Mouse (Mus musculus) hindbrain, embryonic 14.5 days (tissue): Measurements from ENCODE around the gene Kdm2b. TPM values are rescaled to one million over a fixed set of nuclear protein-coding genes. Genes with fewer than 3 reads are reported as not detected.

Experiments
- ATAC-seq: fragments of 200-750 bp; cut with Nextera tagmentation; 2 replicates; pipeline ENCODE4 v1.8.0; 2017; ENCODE audit warnings: moderate number of reproducible peaks, mild to moderate bottlenecking, moderate TSS enrichment, moderate library complexity; ENCODE audit not compliant: low FRiP score
- DNase-seq: peaks from one replicate; pipeline ENCODE4 v3.0.0-alpha.2; 2015; ENCODE audit warnings: low spot score
- H3K27ac ChIP-seq: fragments of 300-500 bp; sonication (generic); 2 replicates; pipeline ENCODE4 v1.5.1; 2014; ENCODE audit warnings: mild to moderate bottlenecking, moderate library complexity
- H3K27me3 ChIP-seq: fragments of 300-500 bp; sonication (generic); 2 replicates; pipeline ENCODE4 v1.6.1; 2014; ENCODE audit warnings: mild to moderate bottlenecking, low read length, mixed read lengths; ENCODE audit not compliant: control insufficient read depth, insufficient read depth
- H3K36me3 ChIP-seq: fragments of 300-500 bp; sonication (generic); replicated peaks from 2 replicates; pipeline ENCODE4 v1.6.1; 2014; ENCODE audit not compliant: control insufficient read depth, insufficient read depth
- H3K4me1 ChIP-seq: fragments of 300-500 bp; sonication (generic); replicated peaks from 2 replicates; pipeline ENCODE4 v1.6.1; 2014; ENCODE audit warnings: antibody characterized with exemption, low read length, mixed read lengths; ENCODE audit not compliant: control insufficient read depth, insufficient read depth
- H3K4me2 ChIP-seq: fragments of 300-500 bp; sonication (generic); replicated peaks from 2 replicates; pipeline ENCODE4 v1.6.1; 2014; ENCODE audit warnings: mild to moderate bottlenecking, moderate library complexity
- H3K4me3 ChIP-seq: fragments of 300-500 bp; sonication (generic); replicated peaks from 2 replicates; pipeline ENCODE4 v1.5.1; 2014; ENCODE audit warnings: mild to moderate bottlenecking, low read length
- H3K9ac ChIP-seq: fragments of 300-500 bp; sonication (generic); 2 replicates; pipeline ENCODE4 v1.6.1; 2014
- H3K9me3 ChIP-seq: fragments of 300-500 bp; sonication (generic); 2 replicates; pipeline ENCODE4 v1.6.1; 2016; ENCODE audit warnings: low read length; ENCODE audit not compliant: control insufficient read depth
- WGBS: fragments of 180-500 bp; shearing (Covaris S2); extraction: QIAGEN DNeasy Blood & Tissue Kit; methylation state at CpG from one replicate; pipeline ENCODE4 v1.1.7; 2014; 5-methylcytosine and 5-hydroxymethylcytosine counted together
- polyA plus RNA-seq: library from polyadenylated mRNA; unstranded; fragments of >200 nt; fragmentation: Nextera tagmentation; extraction: Ambion mirVana; gene quantifications from 2 replicates; pipeline ENCODE4 v1.2.1, GENCODE M21; 2014

The Kdm2b gene
- polyA plus RNA-seq, 1 experiment from 2014 or later = 87.1 TPM

GRCm38 (mm10) chr5:122997205-122998204 lies 7.9 kb upstream of the Kdm2b start:
- Histone ChIP-seq H3K9ac (no peak overlapping the region), H3K36me3 (no peaks in the 10 kb centered on the region), H3K4me2 (no peak overlapping the region), H3K27me3 (no peaks in the 10 kb centered on the region), H3K4me3 (no peak overlapping the region), H3K9me3 (no peaks in the 10 kb centered on the region), H3K4me1 (no peaks in the 10 kb centered on the region; the same call in none of the 2 replicates), H3K27ac (no peak overlapping the region)
- WGBS = 85% methylated on average over 18 of the region's 18 CpGs
- DNase-seq = no peak
- no peak for ATAC-seq

- no peaks in the 10 kb centered on the region for H3K27me3 ChIP-seq
- no peaks in the 10 kb centered on the region for H3K9me3 ChIP-seq
- 0% methylated on average over 1 of the region's 1 CpGs for WGBS
- H3K36me3 ChIP-seq = no peaks in the 10 kb centered on the region
- DNase-seq (no peak), ATAC-seq (no peak)
- no peak overlapping the region for H3K4me2 ChIP-seq
- H3K4me3 ChIP-seq = no peak overlapping the region
- H3K4me1 ChIP-seq = peaks cover 14% of the 10 kb centered on the region
- no peak overlapping the region for H3K9ac ChIP-seq
- no peak overlapping the region for H3K27ac ChIP-seq
These were observed 5.3 kb upstream of the Kdm2b start for GRCm38 (mm10) chr5:122994910-122995309.

- WGBS = 7% methylated on average over 5 of the region's 5 CpGs
- Histone ChIP-seq H3K9ac (no peak overlapping the region), H3K27me3 (no peaks in the 10 kb centered on the region), H3K27ac (no peak overlapping the region), H3K36me3 (no peaks in the 10 kb centered on the region), H3K9me3 (no peaks in the 10 kb centered on the region), H3K4me3 (no peak overlapping the region), H3K4me1 (peaks cover 18% of the 10 kb centered on the region), H3K4me2 (peak overlapping the region; percentile 18)
- peak; percentile 83 for ATAC-seq
- peak; percentile 91 for DNase-seq
These were observed 4.8 kb upstream of the Kdm2b start for GRCm38 (mm10) chr5:122994303-122994846.

GRCm38 (mm10) chr5:122993811-122994210 lies 4.2 kb upstream of the Kdm2b start:
- peaks cover 18% of the 10 kb centered on the region for H3K4me1 ChIP-seq
- no peaks in the 10 kb centered on the region for H3K27me3 ChIP-seq
- 56% methylated on average over 2 of the region's 2 CpGs for WGBS
- no peak for ATAC-seq
- no peak overlapping the region for H3K4me3 ChIP-seq
- DNase-seq = no peak
- H3K9me3 ChIP-seq = no peaks in the 10 kb centered on the region
- H3K9ac ChIP-seq = no peak overlapping the region
- H3K36me3 ChIP-seq = no peaks in the 10 kb centered on the region
- H3K4me2 ChIP-seq = peak overlapping the region; percentile 18; the same call in 1 of the 2 replicates
- no peak overlapping the region for H3K27ac ChIP-seq

- H3K4me3 ChIP-seq = no peak overlapping the region
- DNase-seq = no peak
- 17% methylated on average over 5 of the region's 5 CpGs for WGBS
These were observed 1.9 kb upstream of the Kdm2b start for GRCm38 (mm10) chr5:122991350-122992004.

GRCm38 (mm10) chr5:122990411-122991160 lies 963 bp upstream of the Kdm2b start:
- peak overlapping the region; percentile 99 for H3K4me2 ChIP-seq
- H3K36me3 ChIP-seq = no peaks in the 10 kb centered on the region
- no peak for ATAC-seq
- no peak for DNase-seq
- no peaks in the 10 kb centered on the region for H3K27me3 ChIP-seq
- peaks cover 36% of the 10 kb centered on the region for H3K4me1 ChIP-seq
- no peaks in the 10 kb centered on the region for H3K9me3 ChIP-seq
- WGBS = 9% methylated on average over 16 of the region's 16 CpGs
- no peak overlapping the region for H3K27ac ChIP-seq
- peak overlapping the region; percentile 69 for H3K9ac ChIP-seq
- H3K4me3 ChIP-seq = peak overlapping the region; percentile 63

More at GRCm38 (mm10) chr5:122991350-122992004, 1.9 kb upstream of the Kdm2b start:
- no peaks in the 10 kb centered on the region for H3K9me3 ChIP-seq
- H3K9ac ChIP-seq = peak overlapping the region; percentile 69; the same call in 1 of the 2 replicates
- no peaks in the 10 kb centered on the region for H3K36me3 ChIP-seq
- no peaks in the 10 kb centered on the region for H3K27me3 ChIP-seq
- H3K4me2 ChIP-seq = peak overlapping the region; percentile 99
- H3K27ac ChIP-seq = no peak overlapping the region
- H3K4me1 ChIP-seq = peaks cover 33% of the 10 kb centered on the region
- no peak for ATAC-seq

GRCm38 (mm10) chr5:122989001-122989525 lies 560 bp downstream of the Kdm2b start:
- WGBS = under 1% methylated on average over 37 of the region's 39 CpGs
- DNase-seq (peak; percentile 77), ATAC-seq (peak; percentile 52; the same call in 1 of the 2 replicates)
- peak overlapping the region; percentile 99 for H3K4me2 ChIP-seq
- peak overlapping the region; percentile 63 for H3K4me3 ChIP-seq
- H3K9ac ChIP-seq = peak overlapping the region; percentile 69
- H3K9me3 ChIP-seq = no peaks in the 10 kb centered on the region
- H3K4me1 ChIP-seq = peaks cover 43% of the 10 kb centered on the region
- H3K27ac ChIP-seq = peak overlapping the region; percentile 71
- no peaks in the 10 kb centered on the region for H3K36me3 ChIP-seq
- no peaks in the 10 kb centered on the region for H3K27me3 ChIP-seq

- WGBS = 0% methylated on average over 39 of the region's 41 CpGs
- Histone ChIP-seq H3K9me3 (no peaks in the 10 kb centered on the region), H3K9ac (peak overlapping the region; percentile 69), H3K36me3 (no peaks in the 10 kb centered on the region), H3K27me3 (no peaks in the 10 kb centered on the region), H3K27ac (peak overlapping the region; percentile 71), H3K4me1 (peaks cover 43% of the 10 kb centered on the region), H3K4me2 (peak overlapping the region; percentile 99), H3K4me3 (peak overlapping the region; percentile 63)
- DNase-seq = peak; percentile 46
- no peak for ATAC-seq
These were observed 1.4 kb downstream of the Kdm2b start for GRCm38 (mm10) chr5:122988021-122988751.
